Mouse (Mus musculus) gonadal fat pad, adult 2 months (tissue): ENCODE results near the gene Gm17662. TPM values are rescaled to one million over a fixed set of nuclear protein-coding genes. Genes with fewer than 3 reads are reported as not detected.

Source experiments
- DNase-seq: peaks from one replicate; pipeline ENCODE4 v3.0.0-alpha.2; 2012; ENCODE audit warnings: low read depth
- polyA plus RNA-seq: library from polyadenylated mRNA; depleted of rRNA; stranded (reverse); fragments of >200 nt; gene quantifications from 2 replicates; pipeline ENCODE4 v1.2.3, GENCODE M21; 2012; rRNA removed

The Gm17662 gene
- polyA plus RNA-seq, result not detected in 2 replicates

DNA sequence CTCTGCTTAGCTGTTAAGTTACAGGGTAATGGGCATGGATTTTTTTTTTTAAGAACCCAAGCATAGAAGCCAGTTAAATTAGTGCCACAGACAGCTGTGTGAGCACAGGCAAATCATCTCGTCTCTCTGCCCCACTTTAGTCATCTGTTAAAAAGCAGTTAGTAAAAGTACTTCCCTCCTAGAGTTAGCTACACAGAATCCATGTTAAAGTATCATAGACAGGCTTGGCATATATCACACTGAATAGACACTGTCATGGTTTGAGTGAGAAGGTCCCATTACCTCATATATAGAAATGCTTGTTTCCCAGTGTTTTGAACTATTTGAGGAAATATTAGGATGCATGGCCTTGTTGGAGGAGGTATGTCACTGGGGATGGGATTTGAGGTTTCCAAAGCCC is at the start of gene Gm17662:
TSS of gene Gm17662 (plus strand) at position 301 of the 400 bp plus-strand sequence.
- DNase-seq, result no peak

DNA sequence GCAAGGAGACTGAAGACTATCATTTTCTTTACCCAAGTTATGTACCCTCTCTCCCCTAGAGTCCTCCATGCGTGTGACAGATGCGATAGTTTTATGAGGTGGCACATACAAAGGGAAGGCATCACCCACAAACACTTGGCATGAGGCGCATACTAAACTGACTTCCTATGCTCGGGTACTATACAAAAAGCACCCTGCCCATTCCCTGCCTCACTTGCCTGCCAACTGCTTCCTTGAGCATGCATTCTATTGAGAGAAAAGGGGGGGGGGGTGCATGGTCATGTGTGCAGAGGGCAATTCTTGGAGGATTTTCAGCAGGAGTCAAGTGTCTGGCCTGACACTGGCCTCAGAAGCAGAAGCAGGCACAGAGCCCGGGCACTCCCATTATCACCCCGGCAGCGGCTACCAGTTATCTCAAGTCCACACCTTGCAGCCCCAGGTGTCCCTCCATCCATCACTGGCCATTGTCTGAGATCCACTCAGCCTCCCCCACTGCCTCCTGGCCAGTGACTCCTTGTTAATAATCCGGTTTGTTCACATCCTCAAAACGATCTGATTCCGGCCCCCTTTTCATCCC is 46.3 kb upstream of the Gm17662 start:
- DNase-seq, result no peak

DNA sequence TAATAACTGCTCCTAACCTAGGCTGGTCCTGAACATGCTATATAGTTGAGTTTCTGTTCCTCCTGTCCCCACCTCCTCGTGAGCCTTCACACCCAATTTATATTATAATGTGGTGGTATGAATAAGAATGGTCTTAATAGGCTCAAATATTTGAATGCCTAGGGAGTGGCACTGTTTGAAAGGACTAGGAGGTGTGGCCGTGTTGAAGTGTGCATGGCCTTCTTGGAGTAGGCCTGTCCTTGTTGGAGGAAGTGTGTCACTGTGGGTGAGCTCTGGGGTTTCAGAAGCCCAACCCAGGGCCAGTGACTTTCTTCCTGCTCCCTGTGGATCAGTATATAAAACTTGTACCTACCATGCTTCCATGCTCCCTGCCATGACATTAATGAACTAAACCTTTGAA is 43.5 kb upstream of the Gm17662 start:
- no peak for DNase-seq

DNA sequence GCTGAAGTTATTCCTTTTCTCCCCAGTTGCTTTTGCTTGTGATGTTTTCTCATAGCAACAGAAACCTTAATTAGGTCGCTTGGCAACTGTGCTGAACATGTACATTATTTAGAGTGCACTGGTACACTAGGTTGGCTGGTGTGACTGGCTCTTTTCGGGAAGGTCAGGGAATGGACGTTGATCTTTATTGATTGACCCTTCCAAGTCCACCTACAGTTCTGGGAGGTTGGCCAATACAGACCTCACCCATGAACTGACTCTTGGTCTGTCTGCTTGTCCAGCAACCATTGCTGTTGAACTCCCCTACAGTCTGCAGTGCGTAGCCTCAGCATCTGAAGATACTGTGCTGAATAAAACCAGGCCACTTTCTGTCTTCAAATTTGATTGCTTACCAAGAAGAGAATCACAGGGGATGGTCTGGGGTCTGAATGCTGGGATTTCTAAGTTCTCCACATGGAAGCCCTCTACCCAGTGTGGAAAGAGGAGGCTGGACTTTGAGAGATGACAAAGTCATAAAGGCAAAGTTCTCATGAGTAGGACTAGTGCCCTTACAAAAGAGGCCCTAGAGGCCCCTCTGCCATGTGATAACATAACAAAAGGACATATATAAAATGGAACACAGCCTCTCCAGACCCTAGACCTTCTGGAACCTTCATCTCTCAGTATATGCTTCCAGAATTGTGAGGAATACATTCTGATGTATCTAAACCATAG is 40.5 kb upstream of the Gm17662 start:
- no peak for DNase-seq

DNA sequence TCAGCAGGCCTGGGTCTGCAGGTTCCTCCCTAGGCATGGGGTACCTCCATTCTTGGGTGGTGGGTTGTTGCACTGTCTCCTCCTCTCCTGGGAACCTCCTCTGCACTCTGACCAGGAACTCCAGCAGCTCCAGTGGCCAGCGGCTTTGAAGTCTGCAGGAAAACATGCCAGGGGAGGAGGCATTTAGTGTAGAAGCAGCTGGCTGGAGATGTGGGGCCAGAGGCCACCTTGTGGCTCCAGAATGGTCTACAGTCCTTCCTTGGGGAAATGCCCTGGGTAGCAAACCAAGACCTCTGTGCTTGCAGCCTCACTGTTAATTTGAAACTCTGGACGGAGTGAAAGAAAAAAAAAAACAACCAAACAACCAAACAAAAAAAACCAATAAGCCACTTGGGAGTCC is 39.6 kb upstream of the Gm17662 start:
- DNase-seq, result no peak

DNA sequence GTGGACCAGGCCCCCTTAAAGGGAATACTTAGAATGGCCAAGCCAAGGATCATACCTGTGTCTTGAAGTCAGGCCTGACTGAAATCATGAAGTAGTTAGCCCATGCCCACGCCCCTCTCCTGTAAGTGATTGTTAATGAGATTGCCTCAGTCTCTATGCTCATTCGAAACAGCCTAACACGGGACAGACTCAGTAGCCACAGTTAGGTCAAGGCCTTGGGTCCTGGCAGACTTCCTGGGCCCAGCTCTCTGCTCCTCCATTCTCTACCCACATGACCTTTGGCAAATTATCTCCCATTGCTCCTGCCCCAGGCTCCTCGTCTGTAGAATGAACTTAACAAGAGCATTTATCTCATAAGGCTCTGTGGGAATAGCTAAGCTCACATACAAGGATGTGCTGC is 38.1 kb upstream of the Gm17662 start:
- no peak for DNase-seq

DNA sequence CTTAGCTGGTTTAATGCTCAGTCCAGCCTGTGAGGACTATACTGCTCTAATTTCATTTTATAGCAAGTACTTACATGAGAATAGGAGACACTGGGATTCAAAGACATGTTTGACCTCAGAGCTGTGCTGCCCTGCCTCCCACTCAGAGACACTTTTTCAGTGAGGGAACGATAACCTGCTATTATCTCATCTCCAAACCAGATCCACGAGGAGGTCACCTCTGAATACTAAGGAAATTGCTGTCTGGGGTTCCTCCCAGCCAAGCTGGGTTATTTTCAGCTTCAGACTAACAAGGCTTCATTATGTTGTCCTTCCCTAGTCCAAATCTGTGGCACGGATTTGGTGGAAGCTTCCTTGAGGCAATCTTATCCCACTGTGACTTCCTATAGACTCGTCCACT is 37.2 kb upstream of the Gm17662 start:
- no peak for DNase-seq

DNA sequence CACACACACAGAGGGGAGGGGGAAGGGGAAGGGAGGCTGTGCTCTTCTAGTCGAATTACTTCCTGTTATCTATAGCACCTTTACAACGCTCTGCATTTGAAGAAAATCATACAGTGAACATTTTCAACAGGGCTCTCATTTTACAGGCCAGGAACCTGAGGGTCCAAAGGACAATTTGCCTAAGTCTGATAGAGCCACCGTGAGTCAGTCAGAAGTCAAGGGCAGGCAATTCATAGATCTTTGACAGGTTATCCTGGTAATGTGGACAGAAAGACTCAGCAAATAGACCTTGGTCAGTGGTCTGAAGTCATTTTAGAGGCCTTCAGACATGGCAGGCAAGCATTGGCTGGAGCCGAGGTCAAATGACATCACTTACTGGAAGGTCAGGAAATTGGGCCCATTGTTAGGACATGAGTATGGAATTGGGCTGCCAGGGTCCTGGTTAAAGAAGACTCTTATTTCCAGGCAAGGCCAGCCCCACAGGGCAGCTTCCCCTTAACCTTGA is 33.5 kb upstream of the Gm17662 start:
- DNase-seq, result no peak

DNA sequence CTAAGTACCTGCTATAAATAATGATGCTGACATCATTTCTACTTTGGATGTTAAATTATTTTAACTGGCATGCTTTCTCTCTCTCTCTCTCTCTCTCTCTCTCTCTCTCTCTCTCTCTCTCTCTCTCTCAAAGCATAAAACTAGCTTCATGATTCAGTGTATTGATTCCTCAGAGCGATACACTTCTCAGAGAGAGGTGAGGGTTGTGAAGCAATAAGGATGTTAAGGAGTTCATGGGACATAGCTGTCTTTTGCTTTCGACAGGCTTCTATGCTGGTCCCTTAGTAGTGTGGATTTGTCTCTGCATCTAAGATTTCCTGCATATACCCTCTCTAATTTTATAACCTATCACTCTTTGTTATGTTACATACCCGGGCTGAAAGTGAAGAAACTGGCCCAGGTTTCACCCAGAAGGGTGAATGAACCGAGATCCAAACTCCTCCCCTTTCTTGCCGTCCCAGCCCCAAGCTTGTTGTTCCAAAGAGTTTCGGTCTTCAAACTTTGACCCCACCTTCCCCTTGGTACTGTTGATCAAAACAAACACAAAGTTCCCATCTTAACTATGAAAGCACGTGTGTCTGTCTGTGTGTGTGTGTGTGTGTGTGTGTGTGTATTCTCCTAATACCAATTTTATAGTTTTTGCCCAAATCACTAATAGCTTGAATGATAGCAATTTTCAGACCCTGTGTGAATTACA is 32.6 kb upstream of the Gm17662 start:
- DNase-seq, result no peak

DNA sequence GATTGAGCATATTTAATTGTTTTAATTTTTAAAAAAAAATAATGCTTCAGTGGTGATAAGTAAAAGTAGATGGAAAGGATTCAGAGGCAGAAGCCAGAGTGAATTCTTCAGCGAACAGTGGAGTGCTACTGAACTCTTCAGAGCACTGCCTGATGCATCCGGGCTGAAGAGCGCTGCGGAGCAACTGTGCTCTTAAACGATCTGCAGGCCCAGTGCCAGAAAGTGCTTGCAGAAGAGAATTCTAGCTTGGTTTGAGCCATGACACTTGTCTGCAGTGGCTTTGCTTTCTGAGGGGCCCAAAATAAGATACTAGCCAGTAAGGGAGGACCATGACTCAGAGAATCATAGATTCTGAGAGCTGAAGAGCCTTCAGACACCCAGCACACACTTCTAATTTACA is 28.2 kb upstream of the Gm17662 start:
- no peak for DNase-seq

DNA sequence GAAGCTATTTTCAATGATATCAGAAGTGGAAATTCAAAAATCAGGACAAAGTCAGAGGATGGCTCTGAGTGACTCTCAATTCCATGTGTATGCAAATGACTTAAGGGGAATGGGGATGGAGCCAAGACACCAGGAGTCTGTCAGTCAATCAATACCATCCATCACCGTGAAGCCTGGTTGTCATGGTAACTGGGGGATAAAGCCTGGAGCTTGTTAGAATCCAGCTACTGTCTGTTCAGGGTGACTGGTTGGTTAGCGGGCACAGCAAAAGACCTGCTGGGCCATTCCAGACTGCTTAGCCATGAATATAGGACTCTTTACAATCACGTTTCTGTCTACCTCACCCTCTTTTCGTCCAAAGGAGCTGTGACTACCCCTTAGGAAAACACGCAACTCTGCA is 22.0 kb upstream of the Gm17662 start:
- no peak for DNase-seq

DNA sequence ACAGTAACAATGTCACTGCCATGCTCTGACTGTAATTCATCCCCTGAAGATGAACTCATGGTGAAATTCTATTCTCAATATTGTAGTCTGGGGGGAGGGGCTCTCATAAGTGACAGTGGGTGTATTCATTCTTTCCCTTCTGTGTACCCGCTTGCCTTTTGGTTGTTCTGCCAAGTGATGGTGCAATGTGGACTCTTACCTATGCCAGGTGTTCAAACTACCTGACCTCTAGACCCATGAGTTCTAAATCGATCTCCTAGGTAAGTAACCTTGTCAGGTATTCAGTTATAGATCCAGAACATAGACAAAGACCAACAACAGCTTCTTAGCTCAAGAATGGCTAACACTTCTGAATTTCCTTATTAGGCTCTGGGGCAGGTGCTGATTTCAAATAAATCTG is 18.8 kb upstream of the Gm17662 start:
- no peak for DNase-seq

DNA sequence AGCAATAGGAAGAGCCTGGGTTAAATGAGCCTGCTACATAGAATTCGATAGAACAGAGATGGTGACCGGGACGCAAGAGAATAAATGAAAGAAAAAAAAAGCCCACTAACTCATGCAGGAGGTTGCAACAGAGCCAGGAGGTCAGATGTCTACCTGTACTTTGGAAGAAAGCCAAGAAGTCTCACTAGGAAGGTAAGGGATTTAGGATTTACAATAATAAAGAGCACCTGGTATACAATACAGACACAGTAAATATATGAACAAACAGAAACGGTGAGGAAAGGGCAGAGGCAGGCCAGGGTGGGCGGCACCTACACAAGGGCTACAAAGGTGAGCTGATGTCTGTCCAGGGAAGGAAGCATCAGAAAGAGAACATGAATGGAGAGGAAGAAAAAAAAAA is 14.9 kb upstream of the Gm17662 start:
- no peak for DNase-seq

DNA sequence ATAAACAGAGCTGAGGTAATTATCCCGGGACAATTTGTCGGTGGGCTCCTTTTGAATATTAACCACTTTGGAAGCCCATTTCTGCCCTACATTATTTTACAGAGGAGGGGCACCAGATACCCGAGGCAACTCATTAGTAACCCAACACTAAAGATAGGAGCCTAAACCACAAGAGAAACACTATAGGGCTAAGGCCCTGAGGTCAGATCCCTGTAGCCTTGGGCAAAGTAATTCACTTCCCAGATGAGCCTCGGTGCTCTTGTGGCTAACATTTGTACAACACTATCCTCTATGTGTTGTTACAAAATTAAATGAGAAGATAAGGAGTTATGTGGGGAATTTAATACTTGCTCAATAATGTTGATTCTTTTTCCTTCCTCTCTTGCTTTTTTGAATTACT is 13.6 kb upstream of the Gm17662 start:
- no peak for DNase-seq

DNA sequence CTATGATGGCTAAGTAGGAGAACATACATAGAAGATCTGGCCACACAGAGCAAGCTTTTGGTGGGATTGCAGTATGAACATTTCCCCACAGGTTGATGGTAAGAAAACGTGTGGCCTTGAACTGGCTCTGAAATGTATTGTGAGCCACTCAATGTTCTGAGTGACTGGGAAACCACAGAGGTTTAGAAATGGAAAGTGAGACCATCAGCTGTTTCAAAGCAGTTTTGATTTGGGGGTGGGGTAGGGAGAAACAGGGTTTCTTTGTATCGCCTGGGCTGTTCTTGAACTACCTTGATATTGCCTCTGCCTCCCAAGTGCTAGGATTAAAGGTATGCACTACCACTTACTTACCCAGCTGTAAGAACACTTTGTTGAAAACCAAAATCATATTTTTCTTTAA is 1.9 kb upstream of the Gm17662 start:
- no peak for DNase-seq

DNA sequence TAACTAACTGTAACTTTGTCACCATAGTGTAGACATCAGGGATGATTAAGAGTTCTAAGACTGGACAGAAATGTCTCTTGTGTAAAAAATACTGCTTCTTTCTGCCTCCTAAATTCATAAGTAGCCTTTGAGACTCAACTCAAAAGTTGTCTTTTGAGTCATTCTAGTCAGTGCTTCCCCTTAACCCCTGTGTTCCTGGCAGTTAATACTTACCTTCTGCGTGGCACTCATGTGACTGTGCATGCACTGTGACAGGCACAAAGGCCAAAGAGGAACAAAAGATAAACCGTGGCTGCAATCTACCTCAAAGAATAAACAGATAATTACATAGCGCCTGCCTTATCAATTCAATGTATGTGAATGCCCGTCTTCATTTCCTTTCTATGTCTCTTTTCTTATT is 694 bp downstream of the Gm17662 start:
- no peak for DNase-seq

DNA sequence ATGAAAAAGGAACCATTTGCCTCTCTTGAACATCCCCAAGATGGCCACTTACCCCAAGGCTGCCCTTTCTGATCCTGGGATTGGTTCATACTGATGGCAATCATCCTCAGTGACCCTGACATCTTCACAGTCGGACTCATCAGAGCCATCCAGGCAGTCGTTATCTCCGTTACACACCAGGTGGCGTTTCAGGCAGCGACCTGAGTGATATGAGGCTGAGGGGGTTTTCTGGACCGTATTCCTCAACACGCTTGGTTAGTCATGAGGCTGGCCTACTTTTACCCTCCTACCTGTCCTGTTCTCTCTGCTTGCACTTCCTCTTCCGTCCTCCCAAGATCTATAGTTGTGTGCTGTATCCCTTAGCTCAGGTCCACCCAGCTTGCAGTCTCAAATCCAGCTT is 4.1 kb downstream of the Gm17662 start:
- DNase-seq, result no peak

DNA sequence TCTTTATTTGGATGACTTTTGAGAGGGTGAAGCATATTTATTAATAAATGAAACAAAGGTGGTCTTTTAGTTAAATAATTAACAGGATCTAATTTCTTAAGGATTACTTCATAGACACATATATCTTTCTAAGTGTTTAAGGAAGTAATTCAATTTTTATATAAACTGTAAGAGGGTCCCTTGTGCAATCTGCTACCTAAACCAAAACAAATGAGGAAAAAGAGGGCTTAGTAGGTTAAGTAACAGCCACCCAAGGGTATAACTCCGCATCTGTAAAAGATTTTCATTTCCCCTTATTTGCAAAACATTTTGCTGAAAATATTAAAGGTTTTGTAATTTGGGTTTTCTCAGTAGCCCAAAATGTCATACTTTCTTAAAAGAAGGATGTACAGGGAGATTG is 7.3 kb downstream of the Gm17662 start:
- DNase-seq, result no peak

DNA sequence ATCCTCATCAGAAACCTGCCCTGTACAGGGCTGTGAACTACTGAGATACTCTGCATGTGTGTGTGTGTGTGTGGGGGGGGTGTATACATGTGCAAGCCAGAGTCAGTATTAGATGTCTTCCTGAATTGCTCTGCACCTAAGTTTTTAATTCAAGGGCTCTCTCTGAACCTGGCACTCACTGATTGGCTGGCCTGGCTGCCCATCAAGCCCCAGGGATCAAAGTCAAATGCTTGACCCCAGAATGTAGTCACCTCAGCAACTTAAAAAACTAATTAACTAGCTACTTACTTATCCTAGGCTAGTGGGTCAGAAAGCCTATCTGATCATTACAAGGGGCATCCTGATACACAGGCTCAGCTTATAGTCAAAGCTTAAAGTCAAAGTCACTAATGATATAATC is 12.5 kb downstream of the Gm17662 start:
- DNase-seq, result no peak

DNA sequence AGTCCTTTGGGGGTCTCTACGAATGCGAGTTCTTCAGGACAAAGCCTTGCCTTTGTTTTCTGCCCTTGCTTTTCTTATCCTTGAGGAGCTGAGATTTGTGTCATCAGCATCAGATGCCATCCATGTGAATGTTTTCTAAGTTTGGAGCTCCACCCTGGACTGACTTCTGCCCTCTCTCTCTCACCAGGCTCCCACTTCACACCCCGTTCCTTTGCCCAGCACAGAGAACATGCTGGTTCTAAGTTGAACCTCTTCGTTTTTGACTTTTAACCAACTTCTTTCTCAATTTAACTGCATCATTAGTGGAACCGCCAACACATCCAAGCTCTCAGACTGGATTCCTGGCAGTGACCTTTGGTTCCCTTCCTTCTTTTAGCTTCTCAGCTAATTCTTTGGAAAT is 13.1 kb downstream of the Gm17662 start:
- no peak for DNase-seq

DNA sequence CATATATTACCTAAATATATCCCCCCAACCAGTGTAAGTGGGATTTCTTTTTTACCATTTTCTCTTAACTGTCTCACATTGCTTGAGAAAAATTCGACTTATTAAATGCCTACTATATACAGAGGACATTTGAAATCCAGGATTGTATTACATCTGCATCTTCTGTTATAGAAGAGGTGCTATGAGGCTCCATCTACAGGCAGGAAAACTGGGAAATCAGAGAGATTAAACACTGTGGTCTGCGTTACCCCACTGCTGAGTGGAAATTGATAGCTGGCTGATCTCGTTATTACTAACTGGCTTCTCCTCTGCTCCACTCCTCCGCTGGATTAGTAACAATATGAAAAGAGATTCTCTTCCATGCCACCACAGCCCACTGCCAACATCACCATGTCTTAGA is 18.7 kb downstream of the Gm17662 start:
- DNase-seq, result no peak

DNA sequence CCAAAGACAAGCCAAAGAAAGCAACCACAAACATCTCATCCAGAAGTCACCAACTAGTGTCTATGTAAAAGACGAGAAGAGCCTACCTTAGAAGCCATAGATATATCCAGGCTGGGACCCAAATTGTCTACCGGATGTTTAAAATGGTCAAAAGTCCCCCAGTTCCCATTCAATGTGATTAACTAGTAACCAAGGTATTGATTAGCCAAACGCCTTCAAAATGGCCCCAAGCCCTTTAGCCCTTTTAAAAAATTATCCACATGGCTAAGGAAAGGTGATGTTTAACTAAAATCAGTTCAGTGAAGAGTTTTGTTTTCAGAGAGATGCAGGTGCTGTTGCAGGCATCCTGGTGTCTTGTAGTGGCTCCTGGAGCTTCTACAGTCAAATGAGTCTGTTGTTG is 19.2 kb downstream of the Gm17662 start, which contains the start of gene C8a:
TSS of gene C8a (minus strand) at position 76 of the 400 bp plus-strand sequence.
- DNase-seq, result no peak

DNA sequence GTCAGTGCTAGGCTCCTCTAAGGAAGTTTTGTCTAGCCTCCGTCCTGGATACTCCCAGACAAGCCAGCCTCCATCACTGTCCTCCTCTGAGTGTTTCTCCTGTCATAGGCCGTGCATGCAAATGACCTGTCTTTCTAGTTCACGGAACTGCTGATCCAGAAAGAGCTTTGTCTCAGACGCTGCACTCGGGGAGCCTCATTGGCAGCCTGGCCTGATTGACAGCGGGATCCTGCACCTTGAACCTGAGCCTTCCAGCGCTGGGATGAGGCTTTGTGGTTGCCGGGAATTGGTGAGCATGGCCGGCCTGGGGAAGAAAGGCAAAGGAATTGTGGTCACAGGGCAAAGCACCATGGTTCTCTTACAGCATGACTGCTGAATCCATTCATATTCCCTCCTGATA is 30.4 kb downstream of the Gm17662 start:
- DNase-seq, result no peak
